Mouse (Mus musculus) cerebellum, adult 2 months (tissue): ENCODE measurements around the gene Gata2.

ENCODE experiments used
- CTCF ChIP-seq: fragments of 200-500 bp; IDR thresholded peaks from 2 replicates; pipeline ENCODE4 v1.5.1; 2011; ENCODE audit warnings: low read depth, mild to moderate bottlenecking, control low read depth, low read length, moderate library complexity, borderline replicate concordance; ENCODE audit not compliant: insufficient read depth
- POLR2A ChIP-seq: fragments of 200-500 bp; IDR thresholded peaks from 2 replicates; pipeline ENCODE4 v1.6.1; 2011; ENCODE audit warnings: low read length, control low read depth, borderline replicate concordance; ENCODE audit not compliant: insufficient read depth

DNA sequence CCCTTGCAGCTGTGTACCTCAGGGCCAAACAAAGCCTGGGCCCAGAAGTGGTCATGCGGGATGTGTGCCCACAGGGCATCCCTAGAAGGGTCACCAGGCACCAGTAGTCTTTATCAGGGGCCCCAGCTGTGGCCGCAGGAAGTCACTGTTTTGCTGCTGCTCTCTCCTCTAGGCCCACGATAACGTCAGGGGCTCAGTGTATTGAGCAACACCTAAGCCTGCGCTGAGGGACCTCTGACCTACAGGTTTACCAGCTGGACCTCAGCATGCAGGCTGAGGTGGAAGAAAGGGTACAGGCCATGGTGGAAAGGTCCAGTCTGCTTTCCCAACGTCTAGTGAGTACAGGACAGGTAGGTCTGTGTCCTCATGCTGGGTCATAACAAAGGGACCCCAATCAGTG is 60.4 kb downstream of the Gata2 start:
- TF ChIP-seq CTCF (no peak), POLR2A (no peak)
